Mouse (Mus musculus) cortical plate, adult 2 months (tissue): ENCODE measurements at regions not wholly inside any gene's neighbourhood (a gene's known extent, or its start where the extent isn't known, plus 50 kb on each side); places are given as distances from the start of the nearest gene placed in this dataset.

Experiments
- CTCF ChIP-seq: fragments of 200-500 bp; IDR thresholded peaks from 2 replicates; pipeline ENCODE4 v1.5.1; 2011; ENCODE audit warnings: mild to moderate bottlenecking, control low read depth, low read length; ENCODE audit not compliant: insufficient read depth; ENCODE audit errors: extremely low read depth
- POLR2A ChIP-seq: fragments of 200-500 bp; IDR thresholded peaks from 2 replicates; pipeline ENCODE4 v1.6.1; 2011; ENCODE audit warnings: mild to moderate bottlenecking, low read length, control low read depth; ENCODE audit not compliant: insufficient read depth; ENCODE audit errors: extremely low read depth

GRCm38 (mm10) chr2:51732355-51732754 is 105.0 kb downstream of the Tas2r134 start:
- TF ChIP-seq CTCF (no peak), POLR2A (no peak)
